Mouse (Mus musculus) left cerebral cortex, postnatal 25 days (tissue): Measurements from ENCODE around the gene Bcas2. TPM values are rescaled to one million over a fixed set of nuclear protein-coding genes. Genes with fewer than 3 reads are reported as not detected.
"Not testable (repeated sequence)": the region's sequence is repeated elsewhere in the genome, so short reads cannot be mapped to it uniquely, and the experiment has no call there.

Experiments used
- DNase-seq, 2 experiments: peaks; one replicate each; pipeline ENCODE4 v3.0.0; 2022; ENCODE audit warnings: low spot score in 2 of 2, mixed read lengths in 1 of 2
- intact Hi-C: fragments of 180-260 bp; cut with DNase I; formaldehyde crosslinking; loops from one replicate; pipeline ENCODE4 v1.15.1; 2025
- total RNA-seq, 2 experiments: library from RNA; stranded (reverse); gene quantifications; 2 replicates each; pipeline ENCODE4 v1.2.3; 2021

Gene Bcas2
- total RNA-seq = 10 to 100 TPM; 59.4 to 69.3 TPM

DNA sequence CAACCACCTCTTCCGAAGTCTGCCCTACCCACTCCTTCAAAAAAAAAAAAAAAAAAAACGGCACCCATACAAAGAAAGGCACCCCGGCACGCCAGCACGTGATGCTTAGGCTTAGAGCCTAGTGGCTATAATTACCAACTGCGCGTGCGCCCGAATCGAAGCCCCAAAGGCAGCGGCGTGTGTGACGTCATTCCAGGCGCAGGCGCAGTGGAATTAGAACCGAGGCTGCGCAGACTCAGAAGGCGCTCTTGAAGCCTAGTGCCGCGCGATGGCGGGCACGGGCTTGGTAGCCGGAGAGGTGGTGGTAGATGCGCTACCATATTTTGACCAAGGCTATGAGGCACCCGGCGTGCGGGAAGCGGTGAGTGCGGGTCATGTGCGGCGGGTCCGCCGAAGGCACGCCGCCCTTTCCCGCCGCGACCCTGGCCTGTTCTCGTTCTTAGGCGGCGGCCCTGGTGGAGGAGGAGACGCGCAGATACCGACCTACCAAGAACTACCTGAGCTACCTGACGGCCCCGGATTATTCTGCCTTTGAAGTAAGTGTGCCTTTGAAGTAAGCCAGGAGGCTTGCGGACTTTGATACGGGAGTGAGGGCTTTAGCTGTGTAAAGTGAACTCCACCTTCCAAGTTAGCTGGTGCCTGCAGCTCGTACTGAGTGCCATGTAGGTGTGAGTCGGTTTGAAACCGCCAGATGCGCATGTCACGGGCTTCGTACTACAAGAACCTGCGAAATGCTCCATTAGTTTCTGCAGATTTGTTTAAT lies at the start of gene Bcas2:
Gene Bcas2, plus strand, starts transcription at position 151 of the 763 bp plus-strand sequence.
- intact Hi-C loops = loop anchor here (2.0 to 5.0 kb wide), 2 partner anchors 106 to 113 kb away; partner anchors contain the start of genes Nras and Trim33
- peak; percentile 99 for DNase-seq

- no peak for DNase-seq
- intact Hi-C loops = no loop called here
Observed at GRCm38 (mm10) chr3:103123636-103124035, 47.8 kb upstream of the Bcas2 start.

DNA sequence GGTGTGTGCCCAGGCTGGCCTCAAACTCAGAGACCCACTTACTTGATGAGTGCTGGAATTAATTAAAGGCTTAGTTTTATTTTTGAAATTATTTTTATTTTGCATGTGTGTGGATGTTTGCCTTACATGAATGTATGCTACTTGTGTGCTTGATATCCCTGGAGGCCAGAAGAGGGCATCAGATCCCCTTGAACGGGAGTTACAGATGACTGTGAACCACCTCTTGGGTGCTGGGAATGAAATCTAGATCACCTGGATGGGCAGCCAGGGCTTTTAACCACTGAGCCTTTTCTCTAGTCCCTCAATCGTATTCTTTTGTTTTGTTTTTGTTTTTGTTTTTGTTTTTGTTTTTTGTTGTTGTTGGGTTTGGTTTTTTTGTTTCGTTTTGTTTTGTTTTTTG lies 45.3 kb upstream of the Bcas2 start:
- intact Hi-C loops = no loop called here
- no peak for DNase-seq

GRCm38 (mm10) chr3:103127177-103127576 lies 44.3 kb upstream of the Bcas2 start:
- DNase-seq = no peak
- intact Hi-C loops = no loop called here

GRCm38 (mm10) chr3:103127721-103128120 lies 43.7 kb upstream of the Bcas2 start:
- intact Hi-C loops = no loop called here
- DNase-seq = no peak

DNA sequence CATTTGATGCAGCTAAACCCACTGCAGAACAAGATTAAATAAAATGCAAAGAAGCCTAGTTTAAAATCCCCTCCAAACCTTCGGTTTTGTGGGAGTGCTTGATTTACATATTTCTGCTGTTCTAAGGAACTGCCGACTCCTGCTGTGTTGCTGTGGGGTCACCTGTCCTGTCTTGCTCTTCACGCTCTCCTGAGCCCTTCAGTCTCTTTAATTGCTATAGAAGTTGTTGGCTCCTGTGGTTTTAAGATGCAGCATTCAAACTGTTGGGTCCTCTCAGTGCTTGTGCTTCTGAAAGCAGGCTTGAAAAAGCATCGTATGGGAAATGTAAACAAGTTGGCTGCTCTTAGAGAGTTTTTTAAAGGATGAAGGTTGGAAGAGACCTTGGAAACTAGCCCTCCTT lies 43.2 kb upstream of the Bcas2 start:
- intact Hi-C loops = no loop called here
- DNase-seq = no peak

DNA sequence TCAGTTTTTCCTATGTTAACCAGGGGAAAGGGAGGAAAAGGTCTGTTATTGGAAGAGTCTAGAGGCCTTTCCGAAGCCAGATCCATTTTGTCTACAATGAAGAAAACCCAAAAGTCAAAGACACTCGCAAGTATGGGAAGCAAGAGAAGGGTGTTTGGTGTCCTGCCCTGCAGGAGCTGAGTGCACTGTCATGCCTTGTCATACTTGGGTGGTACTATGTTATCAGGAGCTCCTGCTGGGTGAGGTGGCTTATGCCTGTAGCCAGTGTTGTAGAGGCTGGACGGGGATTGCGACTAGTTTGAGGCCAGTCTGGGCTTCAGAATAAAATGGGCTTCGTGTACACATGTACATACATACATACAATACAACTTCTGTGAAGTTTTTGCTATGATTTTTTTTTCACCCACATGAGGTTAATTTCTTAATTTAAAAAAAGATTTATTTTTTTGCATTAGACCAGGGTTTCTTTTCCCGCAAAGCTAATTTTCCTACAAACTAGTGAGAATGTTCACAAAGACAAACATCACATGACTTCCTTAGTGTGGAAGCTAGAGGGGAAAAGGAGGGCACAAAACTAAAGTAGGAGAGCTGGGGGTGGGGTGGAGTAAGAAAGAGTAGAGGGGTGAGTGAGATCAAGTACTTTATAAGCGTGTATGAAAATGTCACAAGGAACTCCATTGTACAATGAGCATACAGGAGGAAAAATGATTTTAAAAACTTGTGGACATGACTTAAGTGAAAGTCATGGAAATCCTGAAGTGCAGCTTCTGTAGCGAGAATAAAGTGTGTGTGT lies 41.9 kb upstream of the Bcas2 start:
- intact Hi-C loops = no loop called here
- no peak for DNase-seq

GRCm38 (mm10) chr3:103130236-103130751 lies 41.2 kb upstream of the Bcas2 start:
- intact Hi-C loops = no loop called here
- peak; percentile 7 to 36 for DNase-seq

GRCm38 (mm10) chr3:103133098-103133497 lies 38.4 kb upstream of the Bcas2 start:
- intact Hi-C loops = no loop called here
- DNase-seq = no peak

- no peak for DNase-seq
- intact Hi-C loops = no loop called here
Observed at GRCm38 (mm10) chr3:103136414-103137077, 34.9 kb upstream of the Bcas2 start.

- intact Hi-C loops = no loop called here
- DNase-seq = no peak
Observed at GRCm38 (mm10) chr3:103139047-103139446, 32.4 kb upstream of the Bcas2 start.

DNA sequence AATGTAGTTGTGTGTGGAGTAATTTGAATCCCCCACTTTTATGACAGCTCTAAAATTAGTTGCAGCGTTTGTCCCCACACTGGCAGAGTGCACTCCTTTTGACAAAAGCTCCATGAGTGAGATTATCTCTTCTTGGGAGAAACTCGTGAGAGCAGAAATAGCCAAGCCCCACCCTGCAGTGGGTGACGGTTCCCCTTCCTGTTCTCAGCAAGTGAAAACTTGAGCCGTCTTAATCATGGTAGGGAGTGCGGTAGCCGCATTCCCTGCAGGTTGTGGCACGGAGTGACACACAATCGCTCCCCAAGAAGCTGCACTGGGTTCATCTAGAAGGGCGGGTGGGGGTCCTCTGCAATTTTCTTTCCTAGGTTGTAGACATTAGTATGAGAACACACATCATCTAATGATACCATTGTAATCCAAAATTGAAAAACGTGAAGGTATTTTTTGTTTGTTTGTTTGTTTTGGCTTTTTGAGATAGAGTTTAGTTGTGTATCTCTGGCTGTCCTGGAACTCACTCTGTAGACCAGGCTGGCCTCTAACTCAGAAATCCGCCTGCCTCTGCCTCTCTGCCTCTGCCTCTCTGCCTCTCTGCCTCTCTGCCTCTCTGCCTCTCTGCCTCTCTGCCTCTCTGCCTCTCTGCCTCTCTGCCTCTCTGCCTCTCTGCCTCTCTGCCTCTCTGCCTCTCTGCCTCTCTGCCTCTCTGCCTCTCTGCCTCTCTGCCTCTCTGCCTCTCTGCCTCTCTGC lies 31.2 kb upstream of the Bcas2 start:
- peak in 1 of 2 experiments; percentile 28 for DNase-seq
- intact Hi-C loops = not testable (repeated sequence)

DNA sequence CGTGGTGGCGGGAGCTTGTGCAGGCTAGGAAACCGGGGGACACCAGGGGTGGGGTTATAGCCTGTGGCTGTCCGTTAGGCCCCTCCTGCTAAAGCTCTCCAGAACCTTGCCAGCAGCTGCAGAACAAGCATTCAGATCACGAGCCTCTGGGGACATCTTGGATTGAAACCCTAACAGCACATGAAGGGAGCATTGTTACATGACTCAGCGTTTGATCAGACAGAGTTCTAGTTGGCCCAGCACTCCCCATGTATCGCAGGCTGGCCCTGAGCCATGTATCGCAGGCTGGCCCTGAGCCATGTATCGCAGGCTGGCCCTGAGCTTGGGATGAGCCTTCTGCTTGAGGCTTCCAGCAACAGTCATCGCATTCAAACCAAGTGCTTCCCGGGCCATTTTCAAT lies 30.2 kb upstream of the Bcas2 start:
- intact Hi-C loops = no loop called here
- DNase-seq = peak in 1 of 2 experiments; percentile 5

DNA sequence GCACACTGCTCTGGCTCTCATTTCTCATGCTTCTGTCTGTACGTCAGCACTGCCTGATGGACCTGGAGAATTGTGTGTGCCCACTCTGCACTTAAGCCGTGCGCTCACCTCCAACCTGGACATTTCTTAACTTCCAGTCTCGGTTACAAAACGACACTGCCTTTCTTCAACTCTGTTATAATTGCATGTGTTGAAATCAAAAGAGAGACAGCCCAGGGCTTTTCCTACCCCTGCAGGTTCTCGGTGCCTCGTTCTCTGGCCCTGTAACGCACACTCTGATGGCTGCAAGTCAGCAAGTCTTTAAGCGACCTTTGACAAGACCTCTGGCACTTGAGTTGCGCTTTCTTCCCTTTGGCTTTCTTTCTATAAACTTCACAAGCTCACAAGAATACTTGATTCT lies 29.1 kb upstream of the Bcas2 start:
- no peak for DNase-seq
- intact Hi-C loops = no loop called here

DNA sequence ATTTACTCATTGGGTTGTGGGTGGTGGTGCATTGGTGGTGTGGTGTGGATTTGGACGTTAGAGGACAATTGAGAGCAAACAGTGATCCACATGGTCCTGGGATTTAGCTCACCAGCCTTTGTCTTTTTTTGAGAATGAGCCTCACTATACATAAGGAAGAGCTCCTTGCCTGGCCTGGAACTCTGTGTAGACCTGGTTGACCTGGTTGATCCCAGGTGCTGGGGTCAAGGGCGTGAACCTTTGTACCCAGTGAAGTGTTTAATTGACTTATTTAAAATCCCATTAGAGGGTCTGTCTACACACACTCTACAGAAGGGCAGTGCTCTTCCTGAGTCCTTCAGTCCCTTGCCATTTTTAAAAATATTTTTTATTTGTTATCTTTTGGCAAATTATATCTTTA lies 26.1 kb upstream of the Bcas2 start:
- intact Hi-C loops = no loop called here
- DNase-seq = no peak

- no peak for DNase-seq
- intact Hi-C loops = no loop called here
Observed at GRCm38 (mm10) chr3:103145791-103146190, 25.7 kb upstream of the Bcas2 start.

DNA sequence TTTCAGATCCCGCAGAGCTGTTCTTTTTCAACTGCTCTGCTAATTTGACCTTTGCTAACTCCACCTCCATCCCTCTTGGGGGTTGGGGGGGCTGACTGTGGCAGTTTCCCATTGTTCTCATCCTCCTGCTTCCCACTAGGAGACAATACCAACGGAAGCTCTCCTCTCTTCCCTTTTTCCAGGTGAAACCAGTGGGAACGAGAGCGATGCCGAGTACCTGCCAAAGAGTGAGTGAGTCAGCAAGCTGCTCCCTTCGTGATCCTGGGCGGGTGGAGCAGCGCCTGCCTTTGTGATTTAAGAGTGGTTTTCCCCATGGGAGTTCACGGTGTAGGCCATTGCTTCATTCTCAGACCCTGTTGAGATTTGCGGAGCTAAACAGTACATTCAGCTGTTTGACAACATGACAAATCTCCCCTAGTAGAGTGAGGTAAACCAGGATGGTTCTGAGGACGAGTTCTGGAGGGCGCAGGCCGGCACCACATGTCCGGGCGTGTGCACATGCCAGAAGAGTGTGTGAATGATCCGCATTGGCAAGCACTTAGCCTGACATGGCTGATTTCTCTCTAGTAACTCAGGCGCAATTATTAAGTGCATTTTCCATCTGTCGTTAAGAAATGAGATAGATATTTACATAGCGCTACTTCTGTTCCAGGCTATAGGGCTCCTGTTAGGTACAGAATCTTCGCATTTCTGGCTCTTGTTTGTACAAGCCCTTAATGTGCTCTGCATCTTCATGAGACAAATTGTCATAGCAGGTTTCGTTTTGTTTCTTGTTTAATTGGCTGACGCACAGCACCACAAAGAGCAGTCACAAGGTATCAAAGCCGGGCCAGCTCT lies 24.9 kb upstream of the Bcas2 start:
- intact Hi-C loops = no loop called here
- DNase-seq = no peak

DNA sequence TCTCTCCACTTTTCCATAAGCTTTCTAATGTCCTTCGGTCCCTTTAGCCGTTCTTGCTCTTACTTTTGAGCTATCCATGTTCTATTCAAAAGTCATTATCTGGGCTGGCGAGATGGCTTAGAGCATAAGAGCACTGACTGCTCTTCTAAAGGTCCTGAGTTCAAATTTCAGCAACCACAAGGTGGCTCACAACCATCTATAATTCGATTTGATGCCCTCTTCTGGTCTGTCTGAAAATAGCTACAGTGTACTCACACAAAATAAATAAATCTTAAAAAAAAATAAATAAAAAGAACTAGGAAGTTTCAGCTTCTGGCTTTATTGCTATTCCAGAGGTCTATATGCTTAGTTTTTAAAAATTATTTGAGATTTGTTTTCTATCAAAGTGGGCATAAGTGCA lies 23.7 kb upstream of the Bcas2 start:
- intact Hi-C loops = no loop called here
- DNase-seq = no peak

GRCm38 (mm10) chr3:103148941-103149340 lies 22.5 kb upstream of the Bcas2 start:
- intact Hi-C loops = no loop called here
- no peak for DNase-seq
